Mouse (Mus musculus) layer of hippocampus, adult 9-10 months (tissue): Measurements from ENCODE around the gene Chaf1a.
"Not testable (repeated sequence)": the region's sequence is repeated elsewhere in the genome, so short reads cannot be mapped to it uniquely, and the experiment has no call there.

ENCODE experiments used
- DNase-seq: peaks from one replicate; pipeline ENCODE4 v3.0.0; 2022; ENCODE audit warnings: low spot score

Gene Chaf1a

GRCm38 (mm10) chr17:56038583-56039261 lies 1.5 kb upstream of the Chaf1a start:
- no peak for DNase-seq

DNA sequence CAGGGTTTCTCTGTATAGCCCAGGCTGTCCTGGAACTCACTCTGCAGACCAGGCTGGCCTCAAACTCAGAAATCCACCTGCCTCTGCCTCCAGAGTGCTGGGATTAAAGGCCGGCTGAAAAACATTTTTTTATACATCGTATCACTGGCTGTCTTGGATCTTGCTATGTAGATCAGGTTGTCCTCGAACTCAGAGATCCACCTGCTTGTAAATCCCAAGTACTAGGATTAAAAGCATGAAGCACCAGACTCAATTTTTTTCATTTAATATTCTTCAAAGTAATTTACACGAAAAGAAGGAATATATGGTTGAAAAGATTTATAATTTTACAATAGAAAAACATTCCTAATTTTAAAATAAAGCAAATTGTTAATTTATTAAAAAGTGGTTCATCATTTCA lies 894 bp upstream of the Chaf1a start:
- DNase-seq, result no peak

- DNase-seq, result no peak
Measured at GRCm38 (mm10) chr17:56040857-56041163, 571 bp downstream of the Chaf1a start.

GRCm38 (mm10) chr17:56051369-56051768 lies 11.1 kb downstream of the Chaf1a start:
- no peak for DNase-seq

DNA sequence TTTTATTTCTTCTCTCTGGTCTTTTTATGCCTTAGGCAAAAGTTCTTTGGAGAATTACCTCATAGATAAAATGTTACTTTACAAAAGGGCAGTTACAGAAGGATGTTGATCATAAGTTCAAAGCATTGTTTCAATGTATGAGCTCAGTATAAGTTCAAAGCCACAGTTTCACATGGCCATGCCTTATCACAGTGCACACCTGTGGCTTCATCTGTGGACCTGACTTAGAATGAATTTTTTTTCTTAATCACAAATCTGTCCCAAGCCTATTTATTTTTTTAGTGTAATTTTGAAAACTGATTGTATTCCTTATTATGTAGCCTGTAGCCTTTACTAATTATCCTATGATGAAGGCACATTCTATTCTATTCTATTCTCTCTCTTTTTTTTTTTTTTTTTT lies 14.7 kb downstream of the Chaf1a start:
- no peak for DNase-seq

DNA sequence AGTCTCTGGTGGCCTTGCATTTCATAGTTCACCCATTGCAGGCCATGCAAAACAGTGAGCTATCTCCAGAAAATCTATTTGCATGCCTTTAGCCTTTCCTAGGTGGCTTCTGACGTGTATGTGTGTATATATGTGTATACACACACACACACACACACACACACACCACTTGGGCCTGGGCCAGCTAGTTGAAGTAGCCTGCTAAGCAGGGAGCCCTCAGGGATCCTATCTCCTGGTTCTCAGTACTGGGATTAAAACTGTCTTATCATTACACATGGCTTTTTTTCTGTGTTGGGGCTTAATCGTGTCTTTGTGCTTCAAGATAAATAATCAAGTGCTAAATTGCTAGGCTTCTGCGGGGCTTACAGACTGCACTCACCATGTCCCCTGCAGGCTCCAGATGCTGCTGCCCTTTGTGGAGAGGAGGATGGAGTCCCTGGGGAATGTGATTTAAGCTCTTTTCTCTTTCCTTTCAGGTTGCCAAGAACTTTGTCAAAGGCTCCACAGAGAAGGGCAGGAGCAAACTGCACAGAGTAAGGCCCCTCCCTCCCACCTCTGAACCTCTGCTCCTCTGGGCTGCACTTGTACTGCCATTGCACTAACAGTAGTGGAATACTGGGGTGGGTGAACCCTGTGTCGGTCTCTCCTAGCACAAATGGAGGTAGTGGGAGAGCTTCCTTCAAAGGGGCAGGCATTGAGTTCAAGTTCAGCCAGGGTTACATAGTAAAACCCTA lies 15.9 kb downstream of the Chaf1a start:
- no peak for DNase-seq

GRCm38 (mm10) chr17:56057381-56058120 lies 17.3 kb downstream of the Chaf1a start:
- no peak for DNase-seq

- DNase-seq, result no peak
Measured at GRCm38 (mm10) chr17:56062081-56062480, 21.8 kb downstream of the Chaf1a start.

DNA sequence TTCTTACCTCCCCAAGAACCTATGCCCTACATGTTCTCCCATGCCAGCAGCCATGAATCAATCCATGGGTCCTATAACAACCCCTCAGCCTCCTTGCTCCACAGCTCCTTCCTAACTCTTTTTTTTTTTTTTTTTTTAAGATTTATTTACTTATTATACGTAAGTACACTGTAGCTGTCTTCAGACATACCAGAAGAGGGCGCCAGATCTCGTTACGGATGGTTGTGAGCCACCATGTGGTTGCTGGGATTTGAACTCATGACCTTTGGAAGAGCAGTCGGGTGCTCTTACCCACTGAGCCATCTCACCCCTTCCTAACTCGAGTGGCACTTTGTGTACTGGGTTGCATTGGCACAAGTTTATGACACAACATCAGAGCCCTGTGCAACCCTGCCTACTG lies 25.5 kb downstream of the Chaf1a start:
- DNase-seq, result not testable (repeated sequence)

DNA sequence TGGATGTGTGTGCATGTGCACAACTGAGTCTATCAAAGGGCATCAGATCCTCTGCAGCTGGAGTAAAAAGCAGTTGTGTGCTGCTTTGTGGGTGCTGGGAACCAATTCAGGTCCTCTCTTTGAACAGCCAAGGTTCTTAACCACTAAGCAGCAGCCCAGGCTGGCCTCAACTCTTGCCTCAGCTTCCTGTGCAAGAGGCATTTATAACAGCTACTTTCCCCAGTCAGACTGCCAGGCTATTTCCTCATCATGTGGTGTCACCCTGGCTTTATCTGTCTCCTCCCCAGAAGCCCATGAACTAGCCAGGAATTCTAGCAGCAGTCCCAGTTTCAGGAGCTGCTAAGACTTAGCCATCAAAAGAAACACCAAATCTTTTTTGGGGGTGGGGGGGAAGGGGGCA lies 26.2 kb downstream of the Chaf1a start:
- no peak for DNase-seq

DNA sequence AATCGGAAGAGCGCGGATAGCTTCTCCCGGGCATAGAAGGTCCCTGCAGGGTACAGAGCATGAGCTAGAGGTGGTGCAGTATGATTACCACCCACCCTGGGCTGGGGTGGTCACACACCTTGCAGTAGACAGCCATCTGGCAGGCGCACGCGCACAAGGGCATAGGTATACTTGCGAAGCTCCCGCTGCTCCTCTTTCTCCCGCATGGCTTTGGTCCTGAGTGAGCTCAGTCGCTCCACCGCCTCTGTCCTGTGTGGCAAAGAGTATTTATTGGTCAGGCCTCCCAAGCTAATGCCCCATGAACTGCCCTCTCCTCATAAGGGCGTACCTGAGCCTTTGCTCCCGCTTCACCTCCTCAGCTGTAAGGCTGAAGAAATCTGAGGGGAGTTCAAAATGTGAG lies 28.8 kb downstream of the Chaf1a start:
- no peak for DNase-seq

- DNase-seq, result no peak
Measured at GRCm38 (mm10) chr17:56071126-56071525, 30.9 kb downstream of the Chaf1a start.

DNA sequence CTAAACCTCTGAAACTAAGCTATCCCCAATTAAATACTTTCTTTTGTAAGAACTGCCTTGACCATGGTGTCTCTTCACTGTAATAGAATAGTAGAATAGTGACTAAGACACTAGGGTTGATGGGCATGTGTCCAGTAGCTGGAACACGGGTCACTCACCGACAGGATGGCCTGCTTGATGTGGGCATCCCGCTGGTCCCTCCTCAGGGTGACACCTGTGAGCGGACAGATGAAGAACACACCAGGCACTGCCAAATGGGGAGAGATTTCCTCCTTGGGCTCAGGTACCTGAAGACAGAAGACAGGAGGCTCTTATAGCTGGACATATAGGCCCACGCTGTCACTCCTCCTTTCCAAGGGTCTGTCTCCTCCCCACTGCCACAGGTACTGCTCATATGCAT lies 32.0 kb downstream of the Chaf1a start:
- DNase-seq, result no peak

- DNase-seq, result no peak
Measured at GRCm38 (mm10) chr17:56074097-56074826, 34.0 kb downstream of the Chaf1a start.

- DNase-seq, result peak; percentile 91
Measured at GRCm38 (mm10) chr17:56074827-56075208, 34.6 kb downstream of the Chaf1a start, which contains the start of gene Ubxn6. Gene Ubxn6 (minus strand): TSS chr17:56075028.

DNA sequence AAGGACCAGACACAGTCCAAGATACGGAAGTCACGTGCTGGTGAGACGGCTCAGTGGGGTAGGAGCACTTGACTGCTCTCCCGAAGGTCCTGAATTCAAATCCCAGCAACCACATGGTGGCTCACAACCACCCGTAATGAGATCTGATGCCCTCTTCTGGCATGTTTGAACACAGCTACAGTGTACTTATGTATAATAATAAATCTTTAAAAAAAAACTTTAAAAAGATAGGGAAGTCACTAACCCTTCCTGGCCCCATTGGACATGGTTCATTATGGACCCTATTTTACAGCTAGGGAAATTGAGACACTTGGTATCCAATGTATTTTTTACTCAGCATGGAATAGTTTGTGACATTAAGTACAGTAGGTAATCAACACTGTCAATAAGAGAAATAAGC lies 37.3 kb downstream of the Chaf1a start:
- DNase-seq, result no peak

DNA sequence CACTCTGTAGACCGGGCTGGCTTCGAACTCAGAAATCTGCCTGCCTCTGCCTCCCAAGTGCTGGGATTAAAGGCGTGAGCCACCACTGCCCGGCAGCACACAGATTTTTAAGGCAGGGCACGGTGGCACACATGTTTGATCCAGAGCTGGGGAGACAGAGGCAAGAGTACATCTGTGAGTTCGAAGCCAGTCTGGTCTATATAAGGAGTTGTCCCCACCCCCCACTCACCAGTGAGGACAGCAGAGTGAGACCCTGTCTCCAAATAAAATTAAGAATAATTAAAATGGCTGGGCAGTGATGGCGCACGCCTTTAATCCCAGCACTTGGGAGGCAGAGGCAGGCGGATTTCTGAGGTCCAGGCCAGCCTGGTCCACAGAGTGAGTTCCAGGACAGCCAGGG lies 38.1 kb downstream of the Chaf1a start:
- not testable (repeated sequence) for DNase-seq

GRCm38 (mm10) chr17:56078880-56079795 lies 38.9 kb downstream of the Chaf1a start, which contains the start of gene Hdgfl2:
Gene Hdgfl2 (plus strand): TSS chr17:56079634.
- peak; percentile 99 for DNase-seq

DNA sequence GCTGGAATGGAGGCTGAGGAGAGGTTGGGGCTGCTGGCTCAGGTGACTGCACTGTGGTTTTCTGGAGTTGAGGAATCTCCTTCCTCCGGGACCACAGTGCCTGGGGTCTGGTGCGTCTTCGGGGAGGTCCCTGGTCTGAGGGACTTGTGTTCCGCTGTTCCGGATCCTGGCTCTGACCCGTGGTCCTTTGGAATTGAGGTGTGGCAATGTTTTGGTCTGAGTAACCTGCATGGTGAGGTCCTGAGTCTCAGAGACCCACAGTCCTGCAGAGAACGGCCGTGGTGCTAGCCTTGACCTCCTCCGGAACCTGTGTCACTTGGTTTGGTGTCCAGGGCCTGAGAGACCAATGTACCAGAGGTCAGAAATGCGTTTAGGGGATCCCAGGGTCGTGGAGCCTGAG lies 39.7 kb downstream of the Chaf1a start:
- no peak for DNase-seq

DNA sequence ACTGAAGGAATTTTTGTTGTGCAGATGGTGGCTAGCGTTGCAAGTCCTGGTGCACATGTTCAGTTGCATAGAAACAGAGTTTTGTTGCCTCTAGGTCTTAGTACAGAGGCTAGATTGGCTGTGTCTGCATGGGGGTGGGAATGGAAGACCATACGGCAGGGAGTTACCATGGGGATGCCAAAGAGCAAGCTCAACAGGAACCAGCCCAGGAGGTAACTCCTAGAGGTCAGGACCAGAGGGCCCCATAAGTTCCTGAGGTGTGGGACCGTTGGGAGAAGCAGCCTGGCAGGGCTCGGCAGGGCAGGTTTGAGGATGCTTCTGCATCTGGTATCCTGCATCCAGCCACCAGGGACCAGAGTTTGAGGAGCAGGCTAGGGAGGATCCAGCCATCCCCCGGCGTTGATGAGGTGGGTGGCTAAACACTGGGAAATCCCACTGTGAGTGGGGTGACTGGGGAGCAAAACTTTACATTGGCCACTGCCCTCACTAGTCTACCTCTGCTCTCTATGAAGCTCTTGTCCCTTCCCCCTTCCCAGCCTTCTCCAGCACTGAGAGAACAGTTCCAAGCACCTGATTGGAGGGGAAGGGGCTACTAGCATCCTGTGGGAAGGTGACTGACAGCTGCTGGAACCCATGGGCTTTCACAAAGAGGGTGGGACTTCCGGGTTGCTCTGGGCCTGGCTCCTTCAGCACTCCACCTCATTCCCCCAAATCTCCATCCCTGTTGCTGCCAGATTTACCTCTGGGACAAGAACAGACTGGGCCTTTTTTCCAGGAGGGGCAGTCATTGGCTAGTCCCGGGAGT lies 40.7 kb downstream of the Chaf1a start:
- DNase-seq, result no peak
